Mouse (Mus musculus): ENCODE data around the gene Arih2. TPM values are rescaled to one million over a fixed set of nuclear protein-coding genes. Genes with fewer than 3 reads are reported as not detected.
A peak's percentile ranks its signal among the peaks of the same experiment; 100 is the strongest.

Gene Arih2
- polyA plus RNA-seq, 1 experiment from 2014 or later = 45.5 TPM

GRCm38 (mm10) chr9:108563671-108564070, 85.5 kb downstream of the Arih2 start:
- ATAC-seq (ENCODE audit: insufficient read depth, low FRiP score) = no peak
- Histone ChIP-seq H3K36me3 (ENCODE audit: control insufficient read depth, insufficient read depth, low read length) (peaks cover 20% of the 10 kb centered on the region), H3K4me3 (replicated peaks; ENCODE audit: low read length) (no peak overlapping the region), H3K9ac (ENCODE audit: low read length) (no peak overlapping the region), H3K27ac (ENCODE audit: low read length) (no peak overlapping the region), H3K27me3 (ENCODE audit: control insufficient read depth, insufficient read depth, low read length) (no peaks in the 10 kb centered on the region), H3K4me1 (ENCODE audit: control insufficient read depth, insufficient read depth, low read length) (peaks cover 27% of the 10 kb centered on the region), H3K4me2 (ENCODE audit: low read depth, low read length) (no peak overlapping the region), H3K9me3 (replicated peaks; ENCODE audit: control insufficient read depth, low read length) (no peaks in the 10 kb centered on the region)
- 91% methylated on average over 8 of the region's 8 CpGs for WGBS

- peaks cover 9% of the 10 kb centered on the region; the same call in 1 of the 2 replicates for H3K4me1 ChIP-seq (ENCODE audit: control insufficient read depth, insufficient read depth, low read length)
- peak within 1 kb of the TSS; percentile 59 for H3K4me2 ChIP-seq (ENCODE audit: low read depth, low read length)
- H3K4me3 ChIP-seq (replicated peaks; ENCODE audit: low read length) = peak within 1 kb of the TSS; percentile 73
- H3K9me3 ChIP-seq (replicated peaks; ENCODE audit: control insufficient read depth, low read length) = no peaks in the 10 kb centered on the region
- H3K36me3 ChIP-seq (ENCODE audit: control insufficient read depth, insufficient read depth, low read length) = peaks cover 27% of the 10 kb centered on the region
- H3K27ac ChIP-seq (ENCODE audit: low read length) = peak within 1 kb of the TSS; percentile 49; the same call in 1 of the 2 replicates
- no peaks in the 10 kb centered on the region for H3K27me3 ChIP-seq (ENCODE audit: control insufficient read depth, insufficient read depth, low read length)
- H3K9ac ChIP-seq (ENCODE audit: low read length) = peak within 1 kb of the TSS; percentile 83
- ATAC-seq (ENCODE audit: insufficient read depth, low FRiP score) = peak; percentile 99
- WGBS = under 1% methylated on average over 49 of the region's 53 CpGs
These were observed 88.9 kb downstream of the Arih2 start, which contains the start of gene Impdh2 for GRCm38 (mm10) chr9:108560227-108560841. Impdh2 (plus strand) TSS chr9:108560286.

- H3K9me3 ChIP-seq (replicated peaks; ENCODE audit: control insufficient read depth, low read length) = no peaks in the 10 kb centered on the region
- no peak overlapping the region for H3K9ac ChIP-seq (ENCODE audit: low read length)
- H3K4me1 ChIP-seq (ENCODE audit: control insufficient read depth, insufficient read depth, low read length) = peaks cover 9% of the 10 kb centered on the region; the same call in 1 of the 2 replicates
- H3K4me3 ChIP-seq (replicated peaks; ENCODE audit: low read length) = no peak overlapping the region
- peaks cover 25% of the 10 kb centered on the region for H3K36me3 ChIP-seq (ENCODE audit: control insufficient read depth, insufficient read depth, low read length)
- 88% methylated on average over 4 of the region's 4 CpGs for WGBS
- H3K4me2 ChIP-seq (ENCODE audit: low read depth, low read length) = no peak overlapping the region
- no peak overlapping the region for H3K27ac ChIP-seq (ENCODE audit: low read length)
- ATAC-seq (ENCODE audit: insufficient read depth, low FRiP score) = no peak
- H3K27me3 ChIP-seq (ENCODE audit: control insufficient read depth, insufficient read depth, low read length) = no peaks in the 10 kb centered on the region
These were observed 90.0 kb downstream of the Arih2 start for GRCm38 (mm10) chr9:108559169-108559568.

MicroRNA genes within 50 kb of the gene (microRNA counts, 519-probe panel; counts per million panel counts)
- microRNA mmu-miR-191 (3,085 counts per million, percentile 71 among the panel's probes with 10 or more counts), microRNA mmu-miR-425 (2,829 counts per million, percentile 64 among the panel's probes with 10 or more counts)

Small RNA genes lying within 50 kb of the gene (microRNA-seq; reads per million reads assigned to microRNA genes)
- not detected for gene Gm24083
- gene Gm26298 = not detected
- gene Mir191 = not detected
- gene Mir425 = 1,815 reads per million, percentile 82 among the genes with 10 or more reads in this experiment

Other genes with a start within 250 kb of the Arih2 start
- 1.3 and 1.9 TPM in 2 replicates for gene Ccdc36, start 220.9 kb downstream of the Arih2 start, polyA plus RNA-seq (2015; fragmentation: Nextera tagmentation; extraction: Ambion mirVana)
- not detected in 2 replicates for gene BC048562, start 212.9 kb downstream of the Arih2 start, polyA plus RNA-seq (2015; fragmentation: Nextera tagmentation; extraction: Ambion mirVana)
- gene Ccdc71, start 188.9 kb downstream of the Arih2 start, polyA plus RNA-seq (2015; fragmentation: Nextera tagmentation; extraction: Ambion mirVana) = 51.6 and 55.7 TPM in 2 replicates
- gene Klhdc8b, start 187.8 kb downstream of the Arih2 start, polyA plus RNA-seq (2015; fragmentation: Nextera tagmentation; extraction: Ambion mirVana) = 63.4 and 67.5 TPM in 2 replicates
- 61.4 and 68.7 TPM in 2 replicates for gene Lamb2, start 169.7 kb downstream of the Arih2 start, polyA plus RNA-seq (2015; fragmentation: Nextera tagmentation; extraction: Ambion mirVana)
- 41.1 and 49.5 TPM in 2 replicates for gene Usp19, start 158.8 kb downstream of the Arih2 start, polyA plus RNA-seq (2015; fragmentation: Nextera tagmentation; extraction: Ambion mirVana)
- gene Qars, start 141.7 kb downstream of the Arih2 start, polyA plus RNA-seq (2015; fragmentation: Nextera tagmentation; extraction: Ambion mirVana) = 106 and 127 TPM in 2 replicates
- 95.4 and 97.1 TPM in 2 replicates for gene Qrich1, start 132.6 kb downstream of the Arih2 start, polyA plus RNA-seq (2015; fragmentation: Nextera tagmentation; extraction: Ambion mirVana)
- 134 and 147 TPM in 2 replicates for gene Impdh2, start 89.1 kb downstream of the Arih2 start, polyA plus RNA-seq (2015; fragmentation: Nextera tagmentation; extraction: Ambion mirVana)
- gene Ndufaf3, start 82.0 kb downstream of the Arih2 start, polyA plus RNA-seq (2015; fragmentation: Nextera tagmentation; extraction: Ambion mirVana) = 27.9 and 38.5 TPM in 2 replicates
- gene Dalrd3, start 79.5 kb downstream of the Arih2 start, polyA plus RNA-seq (2015; fragmentation: Nextera tagmentation; extraction: Ambion mirVana) = 112 and 137 TPM in 2 replicates
- 82.0 and 86.6 TPM in 2 replicates for gene Wdr6, start 70.6 kb downstream of the Arih2 start, polyA plus RNA-seq (2015; fragmentation: Nextera tagmentation; extraction: Ambion mirVana)
- gene P4htm, start 51.7 kb downstream of the Arih2 start, polyA plus RNA-seq (2015; fragmentation: Nextera tagmentation; extraction: Ambion mirVana) = 5.6 and 7.9 TPM in 2 replicates
- gene Slc25a20, start 12.7 kb upstream of the Arih2 start, polyA plus RNA-seq (2015; fragmentation: Nextera tagmentation; extraction: Ambion mirVana) = 47.7 and 47.8 TPM in 2 replicates
- 19.7 and 23.4 TPM in 2 replicates for gene Prkar2a, start 39.9 kb upstream of the Arih2 start, polyA plus RNA-seq (2015; fragmentation: Nextera tagmentation; extraction: Ambion mirVana)
- 64.8 and 65.3 TPM in 2 replicates for gene Ip6k2, start 134.4 kb upstream of the Arih2 start, polyA plus RNA-seq (2015; fragmentation: Nextera tagmentation; extraction: Ambion mirVana)
- gene Nckipsd, start 159.0 kb upstream of the Arih2 start, polyA plus RNA-seq (2015; fragmentation: Nextera tagmentation; extraction: Ambion mirVana) = 13.7 and 14.2 TPM in 2 replicates
- 0.74 and 1.0 TPM in 2 replicates for gene Celsr3, start 176.9 kb upstream of the Arih2 start, polyA plus RNA-seq (2015; fragmentation: Nextera tagmentation; extraction: Ambion mirVana)
- gene Slc26a6, start 203.9 kb upstream of the Arih2 start, polyA plus RNA-seq (2015; fragmentation: Nextera tagmentation; extraction: Ambion mirVana) = 15.5 and 16.1 TPM in 2 replicates

All from stomach, embryonic 16.5 days (tissue).